Mouse (Mus musculus): ENCODE results near the gene Oxsm.
A peak's percentile ranks its signal among the peaks of the same experiment; 100 is the strongest.

Oxsm gene

DNA sequence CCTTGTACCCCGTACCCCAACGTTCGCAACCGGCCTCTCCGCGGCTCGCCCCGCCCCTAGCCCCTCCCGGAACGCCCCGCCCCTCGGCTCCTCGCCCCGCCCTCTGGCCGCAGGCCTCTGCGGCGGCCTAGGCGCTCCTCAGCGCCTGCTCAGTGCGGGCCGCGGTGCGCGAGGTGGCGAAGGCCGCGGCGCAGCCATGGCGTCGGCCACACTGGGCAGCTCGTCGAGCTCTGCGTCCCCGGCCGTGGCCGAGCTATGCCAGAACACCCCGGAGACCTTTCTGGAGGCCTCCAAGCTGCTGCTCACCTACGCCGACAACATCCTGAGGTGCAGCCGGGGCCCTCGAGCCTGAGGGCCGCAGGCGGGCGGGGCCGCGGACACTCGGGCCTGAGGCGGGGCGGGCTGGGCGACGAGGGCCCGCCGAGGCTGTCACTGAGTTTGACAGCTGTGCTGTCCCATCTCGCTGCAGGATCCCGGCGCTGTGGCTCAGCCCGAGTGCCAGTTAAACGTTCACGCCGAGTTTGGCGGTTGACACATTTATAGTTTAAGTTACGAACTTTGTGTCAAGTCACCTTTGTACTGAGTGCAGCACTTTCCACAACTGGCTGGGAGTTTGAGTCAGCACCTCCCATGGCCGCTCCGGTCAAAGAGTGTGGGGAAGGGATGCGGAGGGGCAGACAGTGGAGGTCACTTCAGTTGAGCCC lies at the start of gene Oxsm, which contains the start of gene Ngly1:
Oxsm (minus strand) TSS at position 638 of the 704 bp plus-strand sequence.
Ngly1 (plus strand) TSS at position 110 of the 704 bp plus-strand sequence.
- H3K36me3 ChIP-seq (ENCODE audit: control insufficient read depth, insufficient read depth, low read length, poor library complexity, severe bottlenecking), result no peaks in the 10 kb centered on the region
- H3K27me3 ChIP-seq (ENCODE audit: control insufficient read depth, insufficient read depth, low read length, poor library complexity, severe bottlenecking), result no peaks in the 10 kb centered on the region
- peak; percentile 88 for DNase-seq (ENCODE audit: low read depth, low spot score)

DNA sequence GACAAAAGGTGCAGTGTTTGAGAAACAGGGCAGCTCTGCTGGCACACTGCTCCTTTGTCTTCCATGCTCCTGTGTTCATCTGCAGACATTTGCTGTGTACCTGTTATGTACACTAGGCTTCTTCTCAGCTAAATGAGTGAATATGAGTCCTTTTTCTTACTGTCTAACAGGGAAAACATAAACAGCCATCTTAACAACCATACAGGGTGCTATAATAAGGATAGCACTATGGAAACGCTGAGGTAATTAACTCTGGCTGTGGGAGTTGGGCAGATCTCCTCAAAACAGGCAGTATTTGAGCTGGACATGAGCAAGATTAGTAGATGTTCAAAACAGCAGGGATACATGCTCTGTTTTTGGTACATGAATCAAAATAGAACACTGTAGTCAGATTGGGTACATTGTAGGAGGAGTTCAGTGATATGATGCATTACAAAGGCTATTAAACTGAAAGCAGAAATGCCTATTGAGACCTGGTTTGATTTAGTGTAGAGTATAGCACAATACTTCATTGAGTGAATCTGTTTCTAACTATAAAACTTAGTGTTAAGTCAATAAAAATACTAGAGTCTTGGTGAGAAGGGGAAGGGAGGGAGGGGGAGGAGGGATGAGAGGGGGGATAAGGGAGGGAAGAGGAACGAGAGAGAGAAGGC lies 47.3 kb upstream of the Oxsm start:
- Histone ChIP-seq H3K27me3 (ENCODE audit: control insufficient read depth, insufficient read depth, low read length, poor library complexity, severe bottlenecking) (no peaks in the 10 kb centered on the region), H3K36me3 (ENCODE audit: control insufficient read depth, insufficient read depth, low read length, poor library complexity, severe bottlenecking) (0 out of 2 replicates have a peak, but pooled peaks cover under 1% of the 10 kb centered on the region)
- DNase-seq (ENCODE audit: low read depth, low spot score), result no peak

DNA sequence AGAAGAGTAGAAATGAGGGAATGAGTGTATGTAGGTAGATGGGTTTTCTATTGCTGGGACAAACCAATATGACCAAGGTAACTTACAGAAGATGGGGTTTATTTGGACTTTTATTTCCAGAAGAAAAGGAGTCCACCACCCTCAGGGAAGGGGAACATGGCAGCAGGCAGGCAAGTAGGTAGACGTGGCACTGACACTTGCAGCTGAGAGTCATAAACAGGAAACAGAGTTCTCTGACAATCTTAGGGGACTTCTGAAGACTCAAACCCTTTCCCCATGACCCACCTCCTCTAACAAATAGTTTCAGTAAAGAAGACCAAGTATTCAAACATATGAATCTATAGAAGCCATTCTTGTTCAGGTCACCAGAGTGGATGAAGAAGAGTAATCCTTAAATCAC lies 44.3 kb upstream of the Oxsm start:
- DNase-seq (ENCODE audit: low read depth, low spot score), result no peak
- H3K36me3 ChIP-seq (ENCODE audit: control insufficient read depth, insufficient read depth, low read length, poor library complexity, severe bottlenecking), result peaks cover 4% of the 10 kb centered on the region; the same call in 1 of the 2 replicates
- no peaks in the 10 kb centered on the region for H3K27me3 ChIP-seq (ENCODE audit: control insufficient read depth, insufficient read depth, low read length, poor library complexity, severe bottlenecking)

DNA sequence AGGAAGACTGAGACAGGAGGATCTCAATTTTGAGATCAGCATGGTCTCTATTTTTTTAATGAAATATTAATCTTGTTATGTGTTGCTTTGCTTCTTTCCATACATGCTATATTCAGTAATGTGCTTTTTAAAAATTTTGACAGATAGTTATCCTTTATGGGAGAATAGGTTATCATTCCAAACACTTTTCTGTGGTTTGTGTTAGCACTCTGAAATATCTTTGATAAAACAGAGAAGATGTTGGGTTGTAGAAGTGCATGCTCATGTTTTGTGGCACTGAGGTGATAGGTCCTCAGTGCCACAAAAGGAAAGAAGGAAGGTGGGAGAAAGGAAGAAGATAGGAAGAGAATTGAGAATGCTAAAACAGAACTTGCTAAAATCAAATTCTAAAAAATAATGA lies 43.4 kb upstream of the Oxsm start:
- DNase-seq (ENCODE audit: low read depth, low spot score), result no peak
- Histone ChIP-seq H3K36me3 (ENCODE audit: control insufficient read depth, insufficient read depth, low read length, poor library complexity, severe bottlenecking) (peaks cover 4% of the 10 kb centered on the region; the same call in 1 of the 2 replicates), H3K27me3 (ENCODE audit: control insufficient read depth, insufficient read depth, low read length, poor library complexity, severe bottlenecking) (no peaks in the 10 kb centered on the region)

DNA sequence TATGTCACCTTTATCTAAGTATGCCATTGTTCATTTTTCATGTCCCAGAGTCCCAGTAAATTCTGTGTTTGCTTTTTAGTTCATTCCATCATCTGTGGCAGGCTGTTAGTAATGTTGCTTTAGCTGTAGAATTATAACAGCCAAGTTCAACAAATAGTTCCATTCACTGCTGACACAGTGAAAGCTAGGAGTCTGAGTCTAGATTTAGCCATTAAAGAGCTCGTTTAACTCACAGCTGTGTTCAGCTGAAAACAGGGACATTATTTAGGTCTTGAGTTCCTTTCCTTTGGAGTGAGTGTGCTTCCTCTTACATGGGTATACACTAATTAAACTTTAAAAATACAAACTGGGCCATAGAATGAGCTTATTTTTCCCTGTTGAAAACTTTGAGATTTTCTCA lies 42.8 kb upstream of the Oxsm start:
- DNase-seq (ENCODE audit: low read depth, low spot score), result no peak
- peaks cover 4% of the 10 kb centered on the region; the same call in 1 of the 2 replicates for H3K36me3 ChIP-seq (ENCODE audit: control insufficient read depth, insufficient read depth, low read length, poor library complexity, severe bottlenecking)
- no peaks in the 10 kb centered on the region for H3K27me3 ChIP-seq (ENCODE audit: control insufficient read depth, insufficient read depth, low read length, poor library complexity, severe bottlenecking)

DNA sequence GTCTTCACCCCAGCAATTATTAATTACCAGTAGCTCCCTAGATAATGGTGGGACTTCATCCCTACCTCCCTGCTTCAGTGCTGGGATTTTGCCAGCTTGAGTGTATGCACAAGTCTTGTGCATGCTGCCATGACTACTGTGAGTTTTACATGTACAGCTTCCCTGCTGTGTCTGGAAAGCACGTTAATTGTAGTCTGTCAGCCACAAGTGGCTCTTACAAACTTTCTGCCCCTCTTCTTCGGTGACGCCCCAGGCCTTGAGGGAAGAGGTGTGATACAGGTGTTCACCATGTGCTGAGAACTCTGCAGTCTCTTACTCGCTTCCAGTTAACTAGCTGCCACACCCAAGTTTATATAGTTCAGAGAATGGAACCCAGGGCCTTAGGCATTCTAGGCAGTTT lies 34.4 kb upstream of the Oxsm start:
- H3K27me3 ChIP-seq (ENCODE audit: control insufficient read depth, insufficient read depth, low read length, poor library complexity, severe bottlenecking), result no peaks in the 10 kb centered on the region
- peaks cover 2% of the 10 kb centered on the region for H3K36me3 ChIP-seq (ENCODE audit: control insufficient read depth, insufficient read depth, low read length, poor library complexity, severe bottlenecking)
- DNase-seq (ENCODE audit: low read depth, low spot score), result no peak

DNA sequence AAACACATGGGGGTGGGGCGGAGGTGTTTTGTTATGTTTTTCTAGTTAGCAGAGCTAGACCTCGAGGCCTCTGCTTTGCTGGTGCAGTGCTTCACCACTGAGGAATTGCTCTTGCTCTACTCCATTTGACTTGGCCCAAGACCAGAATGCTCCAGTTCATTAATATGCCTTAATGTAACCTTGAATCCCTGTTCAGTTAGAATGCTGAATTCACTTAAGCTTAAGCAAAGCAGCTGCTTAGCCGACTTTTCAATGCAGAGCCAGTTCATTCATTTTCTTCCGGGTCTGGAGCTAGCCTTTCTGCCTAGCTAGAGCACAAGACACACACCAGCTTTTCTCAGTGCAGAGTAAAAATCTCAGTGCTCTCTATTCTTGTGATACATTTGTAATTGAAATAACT lies 29.6 kb upstream of the Oxsm start:
- Histone ChIP-seq H3K27me3 (ENCODE audit: control insufficient read depth, insufficient read depth, low read length, poor library complexity, severe bottlenecking) (no peaks in the 10 kb centered on the region), H3K36me3 (ENCODE audit: control insufficient read depth, insufficient read depth, low read length, poor library complexity, severe bottlenecking) (peaks cover 2% of the 10 kb centered on the region)
- no peak for DNase-seq (ENCODE audit: low read depth, low spot score)

DNA sequence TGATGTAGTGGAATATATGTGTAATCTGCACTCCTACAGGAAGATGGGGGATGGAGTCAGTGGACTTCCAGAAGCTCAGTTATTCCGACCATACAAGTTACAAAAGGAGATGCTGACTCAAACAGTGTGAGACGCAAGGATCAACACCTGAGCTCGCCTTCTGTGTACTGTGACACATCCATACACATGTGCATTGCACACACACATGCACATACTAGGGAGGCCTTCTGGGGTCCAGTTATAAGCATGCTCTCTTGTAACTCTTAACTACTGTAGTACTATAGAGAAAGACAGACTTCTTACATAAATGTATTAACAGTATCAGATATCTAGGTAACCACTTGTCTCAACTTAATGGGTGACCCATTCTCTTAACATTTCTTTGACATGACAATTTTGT lies 24.1 kb upstream of the Oxsm start:
- no peak for DNase-seq (ENCODE audit: low read depth, low spot score)
- no peaks in the 10 kb centered on the region for H3K27me3 ChIP-seq (ENCODE audit: control insufficient read depth, insufficient read depth, low read length, poor library complexity, severe bottlenecking)
- H3K36me3 ChIP-seq (ENCODE audit: control insufficient read depth, insufficient read depth, low read length, poor library complexity, severe bottlenecking), result 0 out of 2 replicates have a peak, but pooled peaks cover 3% of the 10 kb centered on the region

DNA sequence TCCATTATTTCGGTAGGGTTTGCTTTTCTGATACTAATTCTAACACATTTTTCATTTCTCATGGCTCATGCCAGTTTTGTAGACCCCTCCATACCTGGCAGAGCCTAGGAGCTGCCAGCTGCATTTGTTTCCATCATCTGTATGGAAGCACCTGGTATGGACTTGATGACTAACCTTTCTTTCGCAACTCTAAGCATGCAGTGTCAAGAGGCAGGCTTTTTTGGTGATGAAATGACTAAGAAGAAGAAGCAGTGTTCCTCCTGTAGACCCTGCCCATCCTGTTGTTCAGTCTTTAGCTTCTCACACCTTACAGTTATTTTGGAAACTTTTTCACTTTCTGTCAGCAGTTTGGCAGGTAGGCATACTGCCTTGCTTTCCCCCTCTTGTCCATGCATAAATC lies 20.2 kb upstream of the Oxsm start:
- Histone ChIP-seq H3K27me3 (ENCODE audit: control insufficient read depth, insufficient read depth, low read length, poor library complexity, severe bottlenecking) (no peaks in the 10 kb centered on the region), H3K36me3 (ENCODE audit: control insufficient read depth, insufficient read depth, low read length, poor library complexity, severe bottlenecking) (0 out of 2 replicates have a peak, but pooled peaks cover 3% of the 10 kb centered on the region)
- no peak for DNase-seq (ENCODE audit: low read depth, low spot score)

DNA sequence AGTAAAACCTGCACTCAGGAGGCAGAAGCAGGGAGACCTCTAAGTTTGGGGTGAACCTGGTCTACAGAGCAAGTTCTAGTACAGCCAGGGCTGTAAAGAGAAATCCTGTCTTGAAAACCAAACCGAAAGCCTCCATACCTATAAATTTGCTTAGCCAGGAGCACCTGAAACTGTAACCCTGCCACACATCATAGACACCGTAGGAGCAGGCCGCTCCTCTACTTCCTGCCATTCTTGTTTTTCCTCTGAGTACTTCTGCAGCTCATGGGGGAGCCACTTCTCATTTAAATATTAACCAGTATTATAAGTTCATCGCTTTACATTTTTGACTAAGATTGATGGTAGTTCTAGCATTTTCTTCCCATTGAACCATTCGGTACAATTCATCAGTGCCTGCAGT lies 17.4 kb upstream of the Oxsm start:
- no peak for DNase-seq (ENCODE audit: low read depth, low spot score)
- 0 out of 2 replicates have a peak, but pooled peaks cover 3% of the 10 kb centered on the region for H3K36me3 ChIP-seq (ENCODE audit: control insufficient read depth, insufficient read depth, low read length, poor library complexity, severe bottlenecking)
- H3K27me3 ChIP-seq (ENCODE audit: control insufficient read depth, insufficient read depth, low read length, poor library complexity, severe bottlenecking), result no peaks in the 10 kb centered on the region

DNA sequence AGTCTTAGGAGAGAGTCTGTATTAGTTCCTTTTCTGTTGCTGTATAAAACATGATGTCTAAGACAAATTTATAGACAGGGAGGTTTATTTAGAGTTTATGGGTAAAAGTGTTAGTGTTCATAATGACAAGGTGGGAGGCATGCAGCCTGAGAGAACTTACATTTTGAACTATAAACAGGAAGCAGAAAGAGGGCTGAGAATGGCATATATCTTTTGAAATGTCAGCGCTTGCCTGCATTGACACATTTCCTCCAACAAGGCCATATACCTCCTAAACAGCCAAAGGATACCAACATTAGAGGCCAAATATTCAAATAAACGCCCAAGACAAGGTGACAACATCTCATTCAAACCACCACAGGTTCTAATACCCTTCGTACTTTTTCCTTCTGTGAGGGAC lies 12.3 kb upstream of the Oxsm start:
- Histone ChIP-seq H3K27me3 (ENCODE audit: control insufficient read depth, insufficient read depth, low read length, poor library complexity, severe bottlenecking) (no peaks in the 10 kb centered on the region), H3K36me3 (ENCODE audit: control insufficient read depth, insufficient read depth, low read length, poor library complexity, severe bottlenecking) (peaks cover 2% of the 10 kb centered on the region; the same call in 1 of the 2 replicates)
- DNase-seq (ENCODE audit: low read depth, low spot score), result no peak

DNA sequence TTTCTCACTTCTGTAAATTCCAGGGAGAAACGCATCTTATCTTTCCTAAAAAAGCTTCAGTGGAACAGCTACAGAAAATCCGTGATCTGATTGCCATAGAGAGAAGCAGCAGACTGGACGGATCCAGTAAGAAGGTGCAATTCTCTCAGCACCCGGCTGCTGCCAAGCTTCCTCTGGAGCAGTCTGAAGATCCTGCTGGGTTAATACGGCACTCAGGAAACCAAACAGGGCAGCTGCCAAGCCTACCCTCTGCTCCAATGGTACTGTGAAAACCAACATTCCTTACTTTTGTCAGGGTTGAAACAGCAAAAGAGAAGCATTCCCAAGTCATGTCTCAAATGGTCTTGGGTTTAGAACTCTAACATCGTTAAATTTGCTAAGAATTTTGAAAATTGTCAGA lies 10.9 kb upstream of the Oxsm start:
- Histone ChIP-seq H3K27me3 (ENCODE audit: control insufficient read depth, insufficient read depth, low read length, poor library complexity, severe bottlenecking) (no peaks in the 10 kb centered on the region), H3K36me3 (ENCODE audit: control insufficient read depth, insufficient read depth, low read length, poor library complexity, severe bottlenecking) (peaks cover 3% of the 10 kb centered on the region)
- no peak for DNase-seq (ENCODE audit: low read depth, low spot score)

DNA sequence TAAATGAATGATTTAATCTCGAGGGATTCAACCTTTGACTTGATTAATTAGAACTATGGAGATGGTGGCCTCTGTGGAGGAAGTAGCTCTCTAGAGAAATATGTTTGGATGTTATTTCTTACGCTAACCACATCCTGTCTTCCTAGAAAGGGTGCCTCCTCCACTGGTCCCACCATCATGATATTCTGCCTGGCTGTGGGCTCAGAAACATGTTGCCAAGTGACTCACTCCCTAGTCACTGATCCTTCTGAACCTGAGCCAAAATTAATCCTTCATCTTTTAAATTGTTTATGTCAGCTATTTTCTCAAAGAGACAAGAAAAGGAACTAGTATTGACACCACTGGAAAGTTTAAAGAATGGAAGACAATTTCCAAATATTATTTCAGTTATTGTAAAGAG lies 6.6 kb upstream of the Oxsm start:
- H3K36me3 ChIP-seq (ENCODE audit: control insufficient read depth, insufficient read depth, low read length, poor library complexity, severe bottlenecking), result peaks cover 5% of the 10 kb centered on the region
- DNase-seq (ENCODE audit: low read depth, low spot score), result no peak

DNA sequence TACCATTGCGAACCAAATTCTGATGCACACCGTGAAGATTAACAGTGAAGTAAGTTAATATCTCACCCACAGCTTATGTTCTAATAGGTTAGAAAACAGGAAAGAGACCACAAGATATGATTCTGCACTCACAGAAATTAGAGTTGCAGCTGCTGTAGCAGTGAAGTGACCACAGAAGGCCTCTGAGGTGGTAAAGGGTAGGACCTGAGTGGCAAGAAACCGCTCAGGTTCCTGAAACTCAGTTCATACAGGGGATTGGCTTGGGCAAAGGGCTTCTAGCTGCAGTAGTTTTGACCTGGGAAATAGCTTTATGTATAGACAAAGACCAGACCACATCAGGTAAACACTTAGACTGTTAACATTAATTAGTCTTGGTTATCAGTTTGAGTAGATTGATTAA lies 6.1 kb upstream of the Oxsm start:
- no peaks in the 10 kb centered on the region for H3K27me3 ChIP-seq (ENCODE audit: control insufficient read depth, insufficient read depth, low read length, poor library complexity, severe bottlenecking)
- peaks cover 4% of the 10 kb centered on the region for H3K36me3 ChIP-seq (ENCODE audit: control insufficient read depth, insufficient read depth, low read length, poor library complexity, severe bottlenecking)
- DNase-seq (ENCODE audit: low read depth, low spot score), result no peak

More for the DNA sequence above, 6.6 kb upstream of the Oxsm start:
- H3K27me3 ChIP-seq (ENCODE audit: control insufficient read depth, insufficient read depth, low read length, poor library complexity, severe bottlenecking), result no peaks in the 10 kb centered on the region

DNA sequence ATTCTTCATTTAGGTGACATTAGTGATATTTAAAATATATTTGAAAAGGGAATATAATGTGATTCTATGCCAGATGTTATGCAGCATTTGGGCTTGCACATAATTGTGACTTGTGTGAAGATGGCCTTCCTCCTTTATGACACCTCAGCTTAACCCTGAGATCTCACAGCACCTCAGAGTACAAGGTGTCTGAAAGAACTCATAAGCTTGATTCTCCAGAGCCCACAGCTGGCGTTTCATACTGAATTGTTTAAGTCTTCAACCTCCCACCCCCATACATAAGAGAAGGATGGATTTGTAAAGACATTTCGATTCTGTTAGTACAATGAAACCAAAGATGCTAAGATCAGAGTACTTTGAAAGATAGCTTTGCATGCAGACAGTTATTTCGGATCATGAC lies 491 bp upstream of the Oxsm start:
- Histone ChIP-seq H3K27me3 (ENCODE audit: control insufficient read depth, insufficient read depth, low read length, poor library complexity, severe bottlenecking) (no peaks in the 10 kb centered on the region), H3K36me3 (ENCODE audit: control insufficient read depth, insufficient read depth, low read length, poor library complexity, severe bottlenecking) (no peaks in the 10 kb centered on the region)
- DNase-seq (ENCODE audit: low read depth, low spot score), result no peak

All from splenic B cell, adult 2 months (primary cell).